Mouse (Mus musculus) midbrain, embryonic 13.5 days (tissue): ENCODE results near the gene Reg4. TPM values are rescaled to one million over a fixed set of nuclear protein-coding genes. Genes with fewer than 3 reads are reported as not detected.
A peak's percentile ranks its signal among the peaks of the same experiment; 100 is the strongest.

Source experiments
- ATAC-seq: fragments of 200-750 bp; cut with Nextera tagmentation; 2 replicates; pipeline ENCODE4 v1.8.0; 2017; ENCODE audit warnings: mild to moderate bottlenecking, moderate TSS enrichment, moderate library complexity
- H3K27ac ChIP-seq: fragments of 300-500 bp; sonication (generic); 2 replicates; pipeline ENCODE4 v1.5.1; 2015; ENCODE audit warnings: inconsistent platforms, mild to moderate bottlenecking, moderate library complexity
- H3K27me3 ChIP-seq: fragments of 300-500 bp; sonication (generic); 2 replicates; pipeline ENCODE4 v1.6.1; 2015; ENCODE audit warnings: mild to moderate bottlenecking, inconsistent platforms
- H3K36me3 ChIP-seq: fragments of 300-500 bp; sonication (generic); 2 replicates; pipeline ENCODE4 v1.6.1; 2015; ENCODE audit warnings: mild to moderate bottlenecking, inconsistent platforms
- H3K4me1 ChIP-seq: fragments of 300-500 bp; sonication (generic); replicated peaks from 2 replicates; pipeline ENCODE4 v1.6.1; 2015; ENCODE audit warnings: inconsistent platforms
- H3K4me2 ChIP-seq: fragments of 300-500 bp; sonication (generic); replicated peaks from 2 replicates; pipeline ENCODE4 v1.6.1; 2015; ENCODE audit warnings: moderate library complexity, mild to moderate bottlenecking, inconsistent platforms
- H3K4me3 ChIP-seq: fragments of 300-500 bp; sonication (generic); replicated peaks from 2 replicates; pipeline ENCODE4 v1.5.1; 2015; ENCODE audit warnings: mild to moderate bottlenecking, inconsistent platforms
- H3K9ac ChIP-seq: fragments of 300-500 bp; sonication (generic); replicated peaks from 2 replicates; pipeline ENCODE4 v1.6.1; 2015; ENCODE audit warnings: mild to moderate bottlenecking, inconsistent platforms
- H3K9me3 ChIP-seq: fragments of 300-500 bp; sonication (generic); 2 replicates; pipeline ENCODE4 v1.6.1; 2016; ENCODE audit warnings: mild to moderate bottlenecking, inconsistent platforms
- WGBS: fragments of 180-500 bp; shearing (Covaris S2); methylation state at CpG from one replicate; pipeline ENCODE4 v1.1.7; 2015; 5-methylcytosine and 5-hydroxymethylcytosine counted together
- polyA plus RNA-seq: library from polyadenylated mRNA; unstranded; fragments of >200 nt; fragmentation: Nextera tagmentation; extraction: Ambion mirVana; gene quantifications from 2 replicates; pipeline ENCODE4 v1.2.1, GENCODE M21; 2015

The Reg4 gene
- not detected in 2 replicates for polyA plus RNA-seq

GRCm38 (mm10) chr3:98221856-98222255, at the start of gene Reg4:
Reg4 (plus strand) TSS chr3:98222156.
- Histone ChIP-seq H3K9ac (no peak within 1 kb of the TSS), H3K4me1 (peaks cover 4% of the 10 kb centered on the region; the same call in 1 of the 2 replicates), H3K27ac (no peak within 1 kb of the TSS), H3K27me3 (no peaks in the 10 kb centered on the region), H3K4me3 (no peak within 1 kb of the TSS), H3K36me3 (no peaks in the 10 kb centered on the region), H3K9me3 (no peaks in the 10 kb centered on the region), H3K4me2 (no peak within 1 kb of the TSS)
- WGBS, result 87% methylated on average over 8 of the region's 8 CpGs
- no peak for ATAC-seq

GRCm38 (mm10) chr3:98178340-98178739, 43.6 kb upstream of the Reg4 start:
- no peaks in the 10 kb centered on the region for H3K4me1 ChIP-seq
- no peak for ATAC-seq
- H3K27ac ChIP-seq, result no peak overlapping the region
- no peak overlapping the region for H3K4me2 ChIP-seq
- H3K9ac ChIP-seq, result no peak overlapping the region
- no peak overlapping the region for H3K4me3 ChIP-seq
- H3K27me3 ChIP-seq, result no peaks in the 10 kb centered on the region
- H3K9me3 ChIP-seq, result no peaks in the 10 kb centered on the region
- 90% methylated on average over 4 of the region's 4 CpGs for WGBS
- H3K36me3 ChIP-seq, result no peaks in the 10 kb centered on the region

- H3K4me3 ChIP-seq, result no peak overlapping the region
- H3K36me3 ChIP-seq, result no peaks in the 10 kb centered on the region
- no peak overlapping the region for H3K9ac ChIP-seq
- H3K9me3 ChIP-seq, result no peaks in the 10 kb centered on the region
- H3K4me1 ChIP-seq, result peaks cover 7% of the 10 kb centered on the region; the same call in 1 of the 2 replicates
- H3K27me3 ChIP-seq, result no peaks in the 10 kb centered on the region
- WGBS, result 21% methylated on average over 7 of the region's 7 CpGs
- H3K27ac ChIP-seq, result no peak overlapping the region
- peak; percentile 9; the same call in 1 of the 2 replicates for ATAC-seq
- no peak overlapping the region for H3K4me2 ChIP-seq
Observed at GRCm38 (mm10) chr3:98180805-98181204, 41.2 kb upstream of the Reg4 start.

GRCm38 (mm10) chr3:98185163-98185714, 36.7 kb upstream of the Reg4 start:
- peak; percentile 48; the same call in 1 of the 2 replicates for ATAC-seq
- 48% methylated on average over 10 of the region's 10 CpGs for WGBS

GRCm38 (mm10) chr3:98187777-98188176, 34.2 kb upstream of the Reg4 start:
- H3K27ac ChIP-seq, result no peak overlapping the region
- no peaks in the 10 kb centered on the region for H3K36me3 ChIP-seq
- no peak overlapping the region for H3K9ac ChIP-seq
- peaks cover 7% of the 10 kb centered on the region; the same call in 1 of the 2 replicates for H3K4me1 ChIP-seq
- no peak overlapping the region for H3K4me2 ChIP-seq
- H3K9me3 ChIP-seq, result no peaks in the 10 kb centered on the region
- H3K27me3 ChIP-seq, result no peaks in the 10 kb centered on the region
- no peak for ATAC-seq
- no peak overlapping the region for H3K4me3 ChIP-seq
- WGBS, result 91% methylated on average over 3 of the region's 3 CpGs

More at GRCm38 (mm10) chr3:98185163-98185714, 36.7 kb upstream of the Reg4 start:
- Histone ChIP-seq H3K4me2 (no peak overlapping the region), H3K36me3 (no peaks in the 10 kb centered on the region), H3K4me3 (no peak overlapping the region), H3K9ac (no peak overlapping the region), H3K27ac (no peak overlapping the region), H3K9me3 (no peaks in the 10 kb centered on the region), H3K27me3 (no peaks in the 10 kb centered on the region), H3K4me1 (peaks cover 7% of the 10 kb centered on the region; the same call in 1 of the 2 replicates)

- no peaks in the 10 kb centered on the region for H3K27me3 ChIP-seq
- H3K9me3 ChIP-seq, result no peaks in the 10 kb centered on the region
- peaks cover 5% of the 10 kb centered on the region; the same call in 1 of the 2 replicates for H3K4me1 ChIP-seq
- H3K4me2 ChIP-seq, result no peak overlapping the region
- H3K27ac ChIP-seq, result no peak overlapping the region
- 4% methylated on average over 9 of the region's 9 CpGs for WGBS
- peak; percentile 45; the same call in 1 of the 2 replicates for ATAC-seq
- H3K9ac ChIP-seq, result no peak overlapping the region
- no peaks in the 10 kb centered on the region for H3K36me3 ChIP-seq
- no peak overlapping the region for H3K4me3 ChIP-seq
Observed at GRCm38 (mm10) chr3:98197711-98198532, 24.0 kb upstream of the Reg4 start.

- WGBS, result 62% methylated on average over 5 of the region's 5 CpGs
- Histone ChIP-seq H3K4me1 (peaks cover 5% of the 10 kb centered on the region; the same call in 1 of the 2 replicates), H3K4me3 (no peak overlapping the region), H3K27ac (no peak overlapping the region), H3K9me3 (no peaks in the 10 kb centered on the region), H3K36me3 (no peaks in the 10 kb centered on the region), H3K9ac (no peak overlapping the region), H3K27me3 (no peaks in the 10 kb centered on the region), H3K4me2 (no peak overlapping the region)
- ATAC-seq, result no peak
Observed at GRCm38 (mm10) chr3:98199747-98200146, 22.2 kb upstream of the Reg4 start.

GRCm38 (mm10) chr3:98203282-98203681, 18.7 kb upstream of the Reg4 start:
- WGBS, result 77% methylated on average over 5 of the region's 5 CpGs
- no peak overlapping the region for H3K27ac ChIP-seq
- H3K27me3 ChIP-seq, result no peaks in the 10 kb centered on the region
- no peaks in the 10 kb centered on the region for H3K4me1 ChIP-seq
- no peaks in the 10 kb centered on the region for H3K36me3 ChIP-seq
- no peak overlapping the region for H3K9ac ChIP-seq
- H3K4me3 ChIP-seq, result no peak overlapping the region
- no peaks in the 10 kb centered on the region for H3K9me3 ChIP-seq
- H3K4me2 ChIP-seq, result no peak overlapping the region
- no peak for ATAC-seq

GRCm38 (mm10) chr3:98206977-98207376, 15.0 kb upstream of the Reg4 start:
- Histone ChIP-seq H3K4me2 (no peak overlapping the region), H3K36me3 (no peaks in the 10 kb centered on the region), H3K9me3 (no peaks in the 10 kb centered on the region), H3K27me3 (no peaks in the 10 kb centered on the region), H3K4me1 (0 out of 2 replicates have a peak, but pooled peaks cover 9% of the 10 kb centered on the region), H3K4me3 (no peak overlapping the region), H3K9ac (no peak overlapping the region), H3K27ac (no peak overlapping the region)
- no peak for ATAC-seq
- 76% methylated on average over 3 of the region's 3 CpGs for WGBS

GRCm38 (mm10) chr3:98209161-98209560, 12.8 kb upstream of the Reg4 start:
- no peak for ATAC-seq
- whole genome bisulfite sequencing, result 85% methylated on average over 4 of the region's 4 CpGs
- H3K27me3 ChIP-seq, result no peaks in the 10 kb centered on the region

GRCm38 (mm10) chr3:98210860-98211259, 11.1 kb upstream of the Reg4 start:
- Histone ChIP-seq H3K36me3 (no peaks in the 10 kb centered on the region), H3K27me3 (no peaks in the 10 kb centered on the region), H3K27ac (peak overlapping the region; percentile 44; the same call in 1 of the 2 replicates), H3K4me2 (no peak overlapping the region), H3K4me3 (no peak overlapping the region), H3K9ac (no peak overlapping the region), H3K4me1 (0 out of 2 replicates have a peak, but pooled peaks cover 9% of the 10 kb centered on the region), H3K9me3 (no peaks in the 10 kb centered on the region)
- no peak for ATAC-seq
- WGBS, result 78% methylated on average over 10 of the region's 10 CpGs

More at GRCm38 (mm10) chr3:98209161-98209560, 12.8 kb upstream of the Reg4 start:
- Histone ChIP-seq H3K27ac (no peak overlapping the region), H3K4me2 (no peak overlapping the region), H3K4me3 (no peak overlapping the region), H3K36me3 (no peaks in the 10 kb centered on the region), H3K4me1 (0 out of 2 replicates have a peak, but pooled peaks cover 9% of the 10 kb centered on the region), H3K9ac (no peak overlapping the region), H3K9me3 (no peaks in the 10 kb centered on the region)
